Mouse (Mus musculus): ENCODE measurements around the gene Usp3.
A peak's percentile ranks its signal among the peaks of the same experiment; 100 is the strongest.

Gene Usp3

DNA sequence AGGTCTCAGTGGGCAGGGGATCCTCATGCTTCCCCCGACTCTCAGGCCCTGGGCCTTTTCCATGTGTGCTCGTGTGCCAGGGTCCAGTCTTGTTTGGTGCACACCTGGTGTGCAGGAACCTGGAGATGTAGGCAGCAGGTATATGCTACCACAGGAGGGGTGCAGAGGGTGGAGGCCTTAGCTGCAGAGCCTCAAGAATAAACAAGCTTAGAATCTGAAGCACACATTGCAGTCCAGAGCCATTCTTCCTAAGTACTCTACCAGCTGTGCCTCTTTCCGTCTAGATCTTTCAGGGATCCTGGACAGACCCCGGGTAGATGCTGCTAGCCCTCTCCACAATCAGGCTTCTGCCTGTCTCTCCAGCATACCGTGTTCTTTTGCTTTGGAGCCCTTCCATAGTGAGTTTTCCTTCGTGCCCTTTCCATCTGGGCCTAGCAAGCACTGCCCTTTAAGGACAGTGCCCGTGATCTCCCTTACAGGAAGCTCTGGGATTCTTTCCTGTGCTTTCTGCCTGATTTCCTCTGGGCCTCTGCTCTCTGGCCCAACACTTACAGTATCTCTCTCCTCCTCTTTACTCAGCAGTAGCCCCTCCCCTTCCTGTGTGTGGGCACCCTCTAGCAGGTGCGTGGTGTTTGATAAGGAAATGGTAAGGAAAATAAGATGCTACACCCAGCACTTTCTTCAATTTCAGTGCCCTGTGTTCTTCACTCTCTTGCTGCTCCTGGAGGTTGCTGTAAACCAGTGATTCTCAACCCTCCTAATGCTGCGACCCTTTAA lies 87.6 kb downstream of the Usp3 start:
- DNase-seq: peak; percentile 73

DNA sequence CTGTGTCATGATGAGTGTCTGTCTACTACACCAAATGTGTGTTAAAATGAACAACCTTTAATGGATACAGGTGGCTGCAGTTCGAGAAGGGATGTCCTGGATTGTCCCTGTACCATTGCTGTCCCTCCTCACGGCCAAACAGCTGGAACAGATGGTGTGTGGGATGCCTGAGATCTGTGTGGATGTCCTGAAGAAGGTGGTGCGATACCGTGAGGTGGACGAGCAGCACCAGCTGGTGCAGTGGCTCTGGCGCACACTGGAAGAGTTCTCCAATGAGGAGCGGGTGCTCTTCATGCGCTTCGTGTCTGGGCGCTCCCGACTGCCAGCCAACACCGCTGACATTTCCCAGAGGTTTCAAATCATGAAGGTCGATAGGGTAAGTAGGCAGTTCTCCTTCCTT lies 88.4 kb downstream of the Usp3 start:
- no peak for DNase-seq

DNA sequence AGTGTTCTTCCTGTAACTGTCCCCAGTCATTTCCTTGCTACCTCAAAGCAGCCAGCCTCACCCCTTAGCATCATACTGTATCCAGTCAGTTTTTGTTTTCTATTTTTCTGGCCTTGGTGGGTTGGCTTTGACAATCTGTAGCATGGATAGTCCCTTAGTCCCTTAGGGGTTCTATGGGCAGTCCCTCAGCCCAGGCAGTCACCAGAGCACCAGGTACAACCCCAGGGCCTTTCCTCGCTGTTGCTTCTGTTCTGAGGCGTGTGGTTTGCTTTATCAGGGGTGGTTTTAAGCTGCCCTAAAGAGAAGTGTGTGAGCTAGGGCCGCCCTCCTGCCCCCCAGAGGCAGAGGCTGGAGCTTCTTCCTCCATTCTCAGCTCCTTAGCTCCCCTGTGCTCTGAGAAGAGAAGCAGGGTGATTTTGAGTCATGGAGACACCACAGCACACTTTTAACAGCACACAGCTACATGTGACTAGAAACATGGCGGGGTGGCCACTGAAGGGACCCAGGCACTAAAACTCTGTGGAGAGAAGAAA lies 89.0 kb downstream of the Usp3 start:
- peak; percentile 62 for DNase-seq

DNA sequence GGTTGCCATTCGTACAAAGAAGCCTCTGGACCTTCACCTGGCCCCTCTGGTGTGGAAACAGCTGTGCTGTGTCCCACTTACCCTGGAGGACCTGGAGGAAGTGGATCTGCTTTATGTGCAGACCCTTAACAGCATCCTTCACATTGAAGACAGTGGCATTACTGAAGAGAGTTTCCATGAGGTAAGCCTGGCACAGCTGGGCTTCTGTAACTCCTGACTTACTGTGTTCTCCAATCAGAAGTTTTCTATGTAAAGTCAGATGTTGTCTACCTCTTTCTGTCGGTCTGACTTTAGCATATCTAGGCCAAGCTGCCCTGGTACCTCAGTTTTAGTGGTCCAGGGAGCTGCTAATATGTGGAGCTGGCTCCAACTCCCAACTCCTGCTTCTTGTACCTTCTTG lies 91.7 kb downstream of the Usp3 start:
- peak; percentile 13 for DNase-seq

DNA sequence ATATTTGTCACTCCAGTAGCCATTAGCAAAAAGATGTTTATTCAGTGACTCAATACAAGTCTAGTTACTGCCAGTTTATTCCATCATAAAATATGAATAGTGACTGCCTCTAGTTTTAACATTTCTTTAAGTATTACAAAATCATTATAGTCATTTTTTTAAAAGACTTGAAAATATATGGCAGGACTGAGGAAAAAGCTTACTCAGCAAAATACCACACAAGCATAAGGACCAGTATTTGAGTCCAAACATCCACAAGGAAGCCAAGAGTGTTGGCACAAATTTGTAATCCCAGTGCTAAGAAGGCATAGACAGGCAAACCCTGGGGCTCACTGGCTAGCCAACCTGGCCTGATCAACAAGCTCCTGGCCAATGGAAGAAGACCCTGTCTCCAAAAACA lies 99.0 kb downstream of the Usp3 start:
- DNase-seq: no peak

DNA sequence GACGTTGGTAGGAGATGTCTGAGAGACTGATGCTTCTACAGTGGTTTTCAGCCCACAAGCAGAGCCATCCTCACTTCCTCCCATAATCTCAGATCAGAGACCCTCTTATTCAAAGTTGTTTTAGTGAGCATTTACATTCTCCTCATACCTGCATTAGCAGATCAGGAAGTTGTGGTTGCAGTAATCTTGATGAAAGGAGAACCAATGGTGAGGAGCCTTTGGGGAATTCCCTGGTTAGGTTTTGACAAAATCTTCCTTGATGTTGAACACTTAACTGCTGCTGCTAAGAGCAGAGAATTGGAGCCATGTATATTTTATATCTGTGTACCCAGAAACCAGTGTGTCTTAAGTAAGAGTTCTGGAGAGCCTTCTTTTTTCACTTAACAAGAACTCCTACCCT lies 100.6 kb downstream of the Usp3 start:
- DNase-seq: no peak

DNA sequence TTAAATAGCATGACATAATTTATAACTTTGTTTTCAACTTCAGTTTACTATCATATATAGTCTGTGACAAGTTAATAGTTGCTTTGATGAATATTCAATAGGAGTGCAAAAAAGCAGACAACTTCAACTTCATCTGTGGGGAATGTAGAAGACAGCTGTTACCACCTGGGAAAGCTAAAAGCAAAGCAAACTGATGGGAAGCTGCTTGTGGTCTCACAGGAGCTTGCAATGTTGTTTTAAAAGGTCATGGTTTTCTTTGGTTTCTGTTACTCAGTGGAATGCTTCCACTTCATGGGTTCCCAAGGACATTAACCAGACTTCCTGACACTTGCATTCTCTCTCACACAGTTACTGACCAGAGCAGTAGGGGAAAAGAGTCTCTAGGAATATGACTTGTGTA lies 104.2 kb downstream of the Usp3 start:
- DNase-seq: no peak

DNA sequence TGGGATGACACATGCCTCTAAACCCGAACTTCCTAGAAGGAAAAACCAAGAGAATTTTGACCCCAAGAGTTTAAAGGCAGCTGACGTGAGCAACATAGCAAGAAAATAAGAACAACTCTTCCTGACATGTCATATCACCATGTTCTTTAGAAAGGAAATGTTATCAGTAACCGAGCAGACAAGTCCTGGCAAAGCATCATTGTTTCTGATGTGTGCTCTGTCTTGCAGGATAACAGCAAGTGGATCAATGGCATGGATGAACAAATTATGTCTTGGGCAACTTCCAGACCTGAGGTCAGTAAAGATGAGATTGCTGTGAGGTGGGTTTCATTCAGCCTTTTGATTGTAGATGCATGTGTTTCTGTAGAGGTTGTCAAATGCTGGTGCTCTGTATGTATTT lies 109.5 kb downstream of the Usp3 start:
- no peak for DNase-seq

DNA sequence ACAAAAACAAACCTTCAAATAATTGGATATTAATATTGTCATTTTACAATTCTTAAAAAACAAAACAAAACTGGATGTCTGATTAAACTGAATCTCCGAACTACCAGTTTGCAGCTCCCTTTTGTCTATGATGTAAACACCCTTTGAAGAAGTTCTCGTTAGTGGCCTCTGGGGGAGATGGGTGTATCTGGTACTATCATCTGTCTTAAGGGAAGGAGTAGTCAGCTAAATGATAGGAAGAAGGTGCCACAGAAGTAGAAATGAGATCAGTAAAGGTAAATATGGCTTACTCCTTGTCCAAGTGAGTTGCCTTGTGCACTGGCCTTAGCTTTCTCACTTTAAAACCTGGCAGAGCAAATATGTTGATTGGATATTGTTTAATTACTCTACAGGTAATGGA lies 115.2 kb downstream of the Usp3 start:
- no peak for DNase-seq

DNA sequence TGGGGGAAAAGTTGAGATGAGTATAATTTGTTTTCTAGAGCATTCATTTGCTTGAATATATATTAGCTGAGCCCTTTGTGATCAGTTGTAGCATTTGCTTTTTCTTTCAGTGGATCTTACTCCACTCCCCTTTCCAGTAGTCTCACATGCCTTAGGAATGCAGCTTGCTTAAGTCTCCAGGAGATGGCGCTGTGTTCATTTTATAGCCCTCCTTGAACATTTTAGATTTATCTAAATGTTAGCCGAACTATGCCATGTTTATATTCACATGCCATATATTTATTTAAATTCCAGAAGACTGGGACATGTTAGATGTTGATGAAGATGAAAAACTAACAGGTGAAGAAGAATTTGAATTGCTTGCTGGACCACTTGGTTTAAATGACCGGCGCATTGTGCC lies 127.9 kb downstream of the Usp3 start:
- peak; percentile 65 for DNase-seq

Data from thymus, postnatal 4 days (tissue).